Mouse (Mus musculus) limb, embryonic 11.5 days (tissue): ENCODE data around the gene Ubox5. TPM values are rescaled to one million over a fixed set of nuclear protein-coding genes. Genes with fewer than 3 reads are reported as not detected.
"Not testable (repeated sequence)": the region's sequence is repeated elsewhere in the genome, so short reads cannot be mapped to it uniquely, and the experiment has no call there.

ENCODE experiments used
- ATAC-seq: fragments of 200-750 bp; cut with Nextera tagmentation; 2 replicates; pipeline ENCODE4 v1.8.0; 2017; ENCODE audit warnings: low read depth; ENCODE audit not compliant: insufficient number of reproducible peaks, low FRiP score, low TSS enrichment
- DNase-seq: peaks from one replicate; pipeline ENCODE4 v3.0.0-alpha.2; 2015; ENCODE audit warnings: low spot score
- H3K27ac ChIP-seq: fragments of 300-500 bp; sonication (generic); replicated peaks from 2 replicates; pipeline ENCODE4 v1.5.1; 2014; ENCODE audit warnings: low read depth, mild to moderate bottlenecking, low read length
- H3K27me3 ChIP-seq: fragments of 300-500 bp; sonication (generic); 2 replicates; pipeline ENCODE4 v1.6.1; 2014; ENCODE audit warnings: mild to moderate bottlenecking, low read length, mixed read lengths; ENCODE audit not compliant: control insufficient read depth, insufficient read depth
- H3K36me3 ChIP-seq: fragments of 300-500 bp; sonication (generic); 2 replicates; pipeline ENCODE4 v1.6.1; 2014; ENCODE audit warnings: mild to moderate bottlenecking, low read length, moderate library complexity, mixed read lengths; ENCODE audit not compliant: control insufficient read depth, insufficient read depth
- H3K4me1 ChIP-seq: fragments of 300-500 bp; sonication (generic); 2 replicates; pipeline ENCODE4 v1.6.1; 2014; ENCODE audit warnings: low read length, mixed read lengths; ENCODE audit not compliant: control insufficient read depth, insufficient read depth
- H3K4me2 ChIP-seq: fragments of 300-500 bp; sonication (generic); 2 replicates; pipeline ENCODE4 v1.6.1; 2014; ENCODE audit warnings: low read depth, mild to moderate bottlenecking, moderate library complexity; ENCODE audit not compliant: severe bottlenecking
- H3K4me3 ChIP-seq: fragments of 300-500 bp; sonication (generic); 2 replicates; pipeline ENCODE4 v1.5.1; 2014; ENCODE audit warnings: low read depth, low read length
- H3K9ac ChIP-seq: fragments of 300-500 bp; sonication (generic); 2 replicates; pipeline ENCODE4 v1.6.1; 2014; ENCODE audit warnings: mild to moderate bottlenecking, low read length
- H3K9me3 ChIP-seq: fragments of 300-500 bp; sonication (generic); 2 replicates; pipeline ENCODE4 v1.6.1; 2016; ENCODE audit warnings: low read length; ENCODE audit not compliant: control insufficient read depth
- WGBS: fragments of 180-500 bp; shearing (Covaris S2); extraction: QIAGEN DNeasy Blood & Tissue Kit; methylation state at CpG from one replicate; pipeline ENCODE4 v1.1.7; 2014; 5-methylcytosine and 5-hydroxymethylcytosine counted together
- polyA plus RNA-seq: library from polyadenylated mRNA; unstranded; fragments of >200 nt; fragmentation: Nextera tagmentation; extraction: Ambion mirVana; gene quantifications from 2 replicates; pipeline ENCODE4 v1.2.1, GENCODE M21; 2014

Ubox5 gene
- polyA plus RNA-seq, 1 experiment from 2014 or later = 16.6 TPM

DNA sequence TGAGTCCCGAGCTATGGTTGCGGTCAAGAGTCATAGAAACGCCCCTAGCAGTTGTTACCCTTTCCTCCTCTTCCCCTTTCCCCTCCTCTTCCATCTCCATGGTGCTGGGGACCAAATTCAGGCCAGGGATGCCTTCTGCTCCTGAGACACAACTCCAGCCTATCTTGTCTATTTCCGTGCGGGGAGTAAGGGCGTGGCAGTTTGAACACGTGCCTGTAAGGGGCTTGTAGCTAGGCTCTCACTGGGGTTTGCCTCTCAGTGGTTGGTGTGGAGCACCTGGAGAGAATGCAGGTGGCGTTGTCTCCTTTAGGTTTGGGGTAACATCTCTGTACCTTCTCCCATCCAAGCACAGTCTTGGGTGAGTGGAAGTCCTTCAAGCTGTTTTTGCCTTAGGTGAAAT is 50.0 kb downstream of the Ubox5 start:
- Histone ChIP-seq H3K9me3 (no peaks in the 10 kb centered on the region), H3K9ac (no peak overlapping the region), H3K27me3 (peaks cover 76% of the 10 kb centered on the region), H3K27ac (no peak overlapping the region), H3K4me1 (0 out of 2 replicates have a peak, but pooled peaks cover 4% of the 10 kb centered on the region), H3K4me2 (no peak overlapping the region), H3K36me3 (no peaks in the 10 kb centered on the region), H3K4me3 (no peak overlapping the region)
- WGBS = 6% methylated on average over 8 of the region's 8 CpGs
- DNase-seq (no peak), ATAC-seq (no peak)

DNA sequence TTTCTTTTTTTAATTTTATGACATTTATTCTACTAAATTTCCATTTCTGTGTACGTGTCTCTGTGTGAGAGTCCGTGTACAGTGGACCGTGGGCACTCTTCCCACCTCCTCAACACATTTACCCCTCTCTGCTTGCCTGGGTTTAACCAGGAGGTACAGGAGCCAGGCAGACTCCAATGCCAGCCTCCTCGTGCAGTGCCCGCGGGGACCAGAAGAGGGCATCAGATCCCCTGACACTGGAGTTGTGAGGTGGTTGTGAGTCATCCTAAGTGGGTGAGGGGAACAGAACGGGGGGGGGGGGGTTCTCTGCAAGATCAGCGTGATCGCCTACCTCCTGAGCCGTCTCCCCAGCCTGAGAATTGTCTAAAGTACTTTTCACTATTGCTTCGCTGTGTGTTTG is 51.7 kb downstream of the Ubox5 start:
- DNase-seq (peak; percentile 81), ATAC-seq (no peak)
- WGBS = 15% methylated on average over 11 of the region's 11 CpGs

GRCm38 (mm10) chr2:130577632-130578031 is 52.2 kb downstream of the Ubox5 start:
- Histone ChIP-seq H3K9me3 (no peaks in the 10 kb centered on the region), H3K4me1 (0 out of 2 replicates have a peak, but pooled peaks cover 4% of the 10 kb centered on the region), H3K4me2 (no peak overlapping the region), H3K4me3 (0 out of 2 replicates have a peak overlapping the region, but pooled peaks have one; percentile 5), H3K27me3 (peaks cover 71% of the 10 kb centered on the region), H3K36me3 (no peaks in the 10 kb centered on the region), H3K9ac (no peak overlapping the region), H3K27ac (no peak overlapping the region)
- 3% methylated on average over 12 of the region's 12 CpGs for WGBS
- peak; percentile 55 for DNase-seq
- ATAC-seq = no peak; the same call in 1 of the 2 replicates

More for the DNA sequence above, 51.7 kb downstream of the Ubox5 start:
- Histone ChIP-seq H3K36me3 (no peaks in the 10 kb centered on the region), H3K4me2 (no peak overlapping the region), H3K4me3 (no peak overlapping the region), H3K9me3 (no peaks in the 10 kb centered on the region), H3K9ac (no peak overlapping the region), H3K27me3 (peaks cover 76% of the 10 kb centered on the region), H3K4me1 (0 out of 2 replicates have a peak, but pooled peaks cover 4% of the 10 kb centered on the region), H3K27ac (no peak overlapping the region)

GRCm38 (mm10) chr2:130577021-130577420 is 52.8 kb downstream of the Ubox5 start:
- Histone ChIP-seq H3K4me3 (no peak overlapping the region), H3K9me3 (no peaks in the 10 kb centered on the region), H3K27me3 (peaks cover 67% of the 10 kb centered on the region), H3K9ac (no peak overlapping the region), H3K27ac (no peak overlapping the region), H3K4me2 (no peak overlapping the region; the same call in 1 of the 2 replicates), H3K4me1 (0 out of 2 replicates have a peak, but pooled peaks cover 4% of the 10 kb centered on the region), H3K36me3 (no peaks in the 10 kb centered on the region)
- ATAC-seq = no peak
- WGBS = 3% methylated on average over 9 of the region's 9 CpGs
- peak; percentile 44 for DNase-seq

- not testable (repeated sequence) for ATAC-seq, H3K4me1 ChIP-seq, H3K9me3 ChIP-seq, H3K27ac ChIP-seq, H3K36me3 ChIP-seq, H3K9ac ChIP-seq
- peak overlapping the region; percentile 41 for H3K4me2 ChIP-seq
- 2% methylated on average over 32 of the region's 32 CpGs for WGBS
- H3K27me3 ChIP-seq = peaks cover 62% of the 10 kb centered on the region
- H3K4me3 ChIP-seq = peak overlapping the region; percentile 20
- peak; percentile 49 for DNase-seq
Observed at GRCm38 (mm10) chr2:130576564-130576963, 53.3 kb downstream of the Ubox5 start.

- 45% methylated on average over 9 of the region's 9 CpGs for WGBS
- Histone ChIP-seq H3K36me3 (no peaks in the 10 kb centered on the region), H3K9ac (no peak within 1 kb of the TSS), H3K27ac (no peak within 1 kb of the TSS), H3K27me3 (peaks cover 55% of the 10 kb centered on the region), H3K4me1 (0 out of 2 replicates have a peak, but pooled peaks cover 4% of the 10 kb centered on the region), H3K4me2 (peak within 1 kb of the TSS; percentile 41), H3K9me3 (no peaks in the 10 kb centered on the region), H3K4me3 (peak within 1 kb of the TSS; percentile 20)
- DNase-seq (no peak), ATAC-seq (no peak)
Observed at GRCm38 (mm10) chr2:130575873-130576272, 54.0 kb downstream of the Ubox5 start, which contains the start of gene Oxt. Gene Oxt (plus strand): TSS chr2:130576173.

- peaks cover 46% of the 10 kb centered on the region for H3K27me3 ChIP-seq
- no peak overlapping the region for H3K27ac ChIP-seq
- H3K4me1 ChIP-seq = 0 out of 2 replicates have a peak, but pooled peaks cover 4% of the 10 kb centered on the region
- ATAC-seq (no peak), DNase-seq (no peak)
- H3K9ac ChIP-seq = no peak overlapping the region
- H3K4me3 ChIP-seq = no peak overlapping the region
- WGBS = 84% methylated on average over 5 of the region's 5 CpGs
- no peak overlapping the region for H3K4me2 ChIP-seq
- no peaks in the 10 kb centered on the region for H3K9me3 ChIP-seq
- no peaks in the 10 kb centered on the region for H3K36me3 ChIP-seq
Observed at GRCm38 (mm10) chr2:130574960-130575359, 54.9 kb downstream of the Ubox5 start.

- Histone ChIP-seq H3K4me3 (no peak overlapping the region), H3K4me1 (no peaks in the 10 kb centered on the region; the same call in 1 of the 2 replicates), H3K36me3 (peaks cover 3% of the 10 kb centered on the region; the same call in 1 of the 2 replicates), H3K27me3 (no peaks in the 10 kb centered on the region; the same call in none of the 2 replicates), H3K9ac (no peak overlapping the region), H3K27ac (no peak overlapping the region), H3K9me3 (no peaks in the 10 kb centered on the region), H3K4me2 (no peak overlapping the region)
- ATAC-seq (no peak), DNase-seq (no peak)
Observed at GRCm38 (mm10) chr2:130569926-130570325, 59.9 kb downstream of the Ubox5 start.

DNA sequence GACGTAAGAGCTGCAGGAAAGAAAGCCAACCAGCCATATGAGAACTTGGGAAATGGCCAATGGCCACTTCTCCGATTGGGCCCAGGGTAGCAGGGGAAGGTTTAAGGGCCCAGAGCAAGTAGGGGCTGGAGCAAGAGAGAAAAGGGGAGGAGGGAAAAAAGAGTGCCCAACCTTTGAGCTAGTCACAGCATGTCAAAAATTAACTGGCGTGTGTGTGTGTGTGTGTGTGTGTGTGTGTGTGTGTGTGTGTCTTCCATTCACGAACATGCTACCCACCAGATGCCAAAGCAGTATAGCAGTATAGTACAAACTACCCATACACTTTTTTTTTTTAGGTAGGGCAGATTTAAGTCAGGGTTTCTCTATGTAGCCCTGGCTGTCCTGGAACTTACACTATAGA is 60.9 kb downstream of the Ubox5 start:
- ATAC-seq (no peak), DNase-seq (no peak)
- no peaks in the 10 kb centered on the region; the same call in 1 of the 2 replicates for H3K27me3 ChIP-seq
- no peak overlapping the region for H3K27ac ChIP-seq
- no peaks in the 10 kb centered on the region for H3K9me3 ChIP-seq
- H3K9ac ChIP-seq = no peak overlapping the region
- H3K4me1 ChIP-seq = peaks cover 7% of the 10 kb centered on the region; the same call in 1 of the 2 replicates
- peaks cover 3% of the 10 kb centered on the region; the same call in 1 of the 2 replicates for H3K36me3 ChIP-seq
- H3K4me3 ChIP-seq = no peak overlapping the region
- 72% methylated on average over 4 of the region's 4 CpGs for WGBS
- no peak overlapping the region for H3K4me2 ChIP-seq
